Mouse (Mus musculus) limb, embryonic 12.5 days (tissue): ENCODE measurements at regions not wholly inside any gene's neighbourhood (a gene's known extent, or its start where the extent isn't known, plus 50 kb on each side); places are given as distances from the start of the nearest gene placed in this dataset.

ENCODE experiments used
- ATAC-seq: fragments of 200-750 bp; cut with Nextera tagmentation; 2 replicates; pipeline ENCODE4 v1.8.0; 2017; ENCODE audit warnings: low read depth, moderate TSS enrichment; ENCODE audit not compliant: insufficient number of reproducible peaks, insufficient read depth, low FRiP score, low TSS enrichment
- H3K27ac ChIP-seq: fragments of 300-500 bp; sonication (generic); 2 replicates; pipeline ENCODE4 v1.5.1; 2016; ENCODE audit warnings: mild to moderate bottlenecking, moderate library complexity
- H3K27me3 ChIP-seq: fragments of 300-500 bp; sonication (generic); 2 replicates; pipeline ENCODE4 v1.6.1; 2016; ENCODE audit warnings: mild to moderate bottlenecking, moderate library complexity
- H3K36me3 ChIP-seq: fragments of 300-500 bp; sonication (generic); 2 replicates; pipeline ENCODE4 v1.6.1; 2016; ENCODE audit warnings: mild to moderate bottlenecking, moderate library complexity
- H3K4me1 ChIP-seq: fragments of 300-500 bp; sonication (generic); replicated peaks from 2 replicates; pipeline ENCODE4 v1.6.1; 2016
- H3K4me2 ChIP-seq: fragments of 300-500 bp; sonication (generic); 2 replicates; pipeline ENCODE4 v1.6.1; 2016; ENCODE audit warnings: mild to moderate bottlenecking, moderate library complexity
- H3K4me3 ChIP-seq: fragments of 300-500 bp; sonication (generic); replicated peaks from 2 replicates; pipeline ENCODE4 v1.5.1; 2016; ENCODE audit warnings: mild to moderate bottlenecking
- H3K9ac ChIP-seq: fragments of 300-500 bp; sonication (generic); replicated peaks from 2 replicates; pipeline ENCODE4 v1.6.1; 2016; ENCODE audit warnings: mild to moderate bottlenecking, moderate library complexity
- H3K9me3 ChIP-seq: fragments of 300-500 bp; sonication (generic); 2 replicates; pipeline ENCODE4 v1.6.1; 2016; ENCODE audit warnings: mild to moderate bottlenecking, moderate library complexity
- WGBS: fragments of 180-500 bp; shearing (Covaris S2); methylation state at CpG from one replicate; pipeline ENCODE4 v1.1.7; 2016; 5-methylcytosine and 5-hydroxymethylcytosine counted together

- 88% methylated on average over 5 of the region's 5 CpGs for WGBS
- H3K9me3 ChIP-seq: no peaks in the 10 kb centered on the region
- H3K9ac ChIP-seq: no peak overlapping the region
- no peak overlapping the region for H3K27ac ChIP-seq
- no peaks in the 10 kb centered on the region for H3K27me3 ChIP-seq
- H3K4me1 ChIP-seq: no peaks in the 10 kb centered on the region
- ATAC-seq: no peak
- no peaks in the 10 kb centered on the region for H3K36me3 ChIP-seq
- H3K4me3 ChIP-seq: no peak overlapping the region
- no peak overlapping the region for H3K4me2 ChIP-seq
These were observed 64.6 kb upstream of the Krr1 start for GRCm38 (mm10) chr10:111907836-111908235.

DNA sequence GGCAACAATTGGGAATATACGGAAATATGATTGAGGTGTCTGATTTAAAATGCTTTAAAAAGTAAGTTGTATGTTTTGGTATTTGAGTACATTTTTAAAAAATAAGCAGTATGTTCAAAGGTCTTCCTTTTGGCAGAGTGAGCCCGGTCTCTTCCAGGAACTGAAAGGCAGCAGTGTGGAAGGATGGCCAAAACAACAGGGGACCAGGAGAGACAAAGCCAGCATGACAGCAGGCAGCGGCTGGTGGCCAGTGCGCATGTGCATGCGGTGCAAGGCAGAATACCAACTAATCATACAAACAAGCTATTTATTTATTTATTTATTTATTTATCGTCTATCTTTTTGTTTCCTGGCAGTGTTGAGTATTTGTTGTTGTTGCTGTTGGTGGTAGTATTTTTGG, 59.9 kb upstream of the Krr1 start:
- H3K27me3 ChIP-seq: no peaks in the 10 kb centered on the region
- H3K4me1 ChIP-seq: no peaks in the 10 kb centered on the region
- WGBS: 94% methylated on average over 6 of the region's 6 CpGs
- H3K9ac ChIP-seq: no peak overlapping the region
- ATAC-seq: no peak
- H3K36me3 ChIP-seq: no peaks in the 10 kb centered on the region
- H3K4me2 ChIP-seq: no peak overlapping the region
- H3K9me3 ChIP-seq: no peaks in the 10 kb centered on the region
- H3K27ac ChIP-seq: no peak overlapping the region
- no peak overlapping the region for H3K4me3 ChIP-seq

GRCm38 (mm10) chr10:111913066-111913785, 59.2 kb upstream of the Krr1 start:
- no peaks in the 10 kb centered on the region for H3K36me3 ChIP-seq
- no peak overlapping the region for H3K9ac ChIP-seq
- no peaks in the 10 kb centered on the region for H3K27me3 ChIP-seq
- WGBS: 86% methylated on average over 20 of the region's 20 CpGs
- no peaks in the 10 kb centered on the region for H3K4me1 ChIP-seq
- H3K27ac ChIP-seq: no peak overlapping the region
- no peak overlapping the region for H3K4me2 ChIP-seq
- H3K9me3 ChIP-seq: no peaks in the 10 kb centered on the region
- H3K4me3 ChIP-seq: no peak overlapping the region
- ATAC-seq: no peak

DNA sequence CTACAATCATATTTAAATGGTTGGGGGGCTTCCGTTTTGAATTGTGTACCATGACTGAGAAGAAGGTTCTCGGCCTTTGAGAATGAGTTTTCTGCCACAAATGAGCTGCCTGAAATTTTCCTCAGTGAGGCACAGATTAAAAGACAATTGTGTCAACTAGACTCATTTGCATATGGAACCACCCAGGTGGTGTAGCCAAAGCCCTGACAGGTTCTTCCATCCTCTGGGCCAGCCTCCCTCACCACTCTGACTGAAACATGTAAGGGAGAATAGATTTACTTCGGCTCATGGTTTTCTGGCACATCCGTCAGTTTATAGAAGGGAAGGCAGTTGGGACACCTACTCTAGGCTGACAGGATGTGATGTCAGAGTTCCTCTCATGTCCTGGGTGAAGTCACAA, 58.2 kb upstream of the Krr1 start:
- H3K9ac ChIP-seq: no peak overlapping the region
- no peak overlapping the region for H3K27ac ChIP-seq
- 90% methylated on average over 4 of the region's 4 CpGs for WGBS
- H3K4me3 ChIP-seq: no peak overlapping the region
- no peaks in the 10 kb centered on the region for H3K27me3 ChIP-seq
- no peaks in the 10 kb centered on the region for H3K36me3 ChIP-seq
- no peaks in the 10 kb centered on the region for H3K4me1 ChIP-seq
- H3K9me3 ChIP-seq: no peaks in the 10 kb centered on the region
- no peak for ATAC-seq
- H3K4me2 ChIP-seq: no peak overlapping the region

- H3K4me2 ChIP-seq: no peak overlapping the region
- no peak overlapping the region for H3K27ac ChIP-seq
- WGBS: 76% methylated on average over 3 of the region's 3 CpGs
- no peak for ATAC-seq
- H3K9me3 ChIP-seq: no peaks in the 10 kb centered on the region
- H3K4me3 ChIP-seq: no peak overlapping the region
- H3K4me1 ChIP-seq: 0 out of 2 replicates have a peak, but pooled peaks cover 4% of the 10 kb centered on the region
- no peaks in the 10 kb centered on the region for H3K36me3 ChIP-seq
- no peak overlapping the region for H3K9ac ChIP-seq
- H3K27me3 ChIP-seq: no peaks in the 10 kb centered on the region
These were observed 54.4 kb upstream of the Krr1 start for GRCm38 (mm10) chr10:111918071-111918507.

DNA sequence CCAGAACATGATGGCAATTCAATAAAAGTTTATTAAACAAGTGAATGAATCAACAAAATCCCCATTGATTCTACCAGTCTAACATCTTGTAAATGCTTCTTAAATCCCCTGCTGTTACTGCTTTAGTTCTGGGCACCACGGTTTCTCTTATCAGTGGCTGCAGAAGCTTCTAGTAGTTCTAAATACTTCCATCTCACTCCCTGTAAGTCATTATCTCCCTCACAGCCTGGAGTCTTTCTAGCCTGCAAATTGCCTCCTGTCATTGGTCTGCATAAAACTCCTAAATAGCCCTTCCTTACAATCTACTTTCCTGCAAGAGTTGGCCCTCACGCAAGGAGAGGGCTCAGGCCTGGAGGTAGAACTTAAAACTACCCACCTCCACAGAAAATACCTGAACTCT, 53.0 kb upstream of the Krr1 start:
- no peak overlapping the region for H3K9ac ChIP-seq
- no peak overlapping the region for H3K4me2 ChIP-seq
- no peaks in the 10 kb centered on the region for H3K27me3 ChIP-seq
- no peak for ATAC-seq
- peaks cover 13% of the 10 kb centered on the region for H3K4me1 ChIP-seq
- H3K9me3 ChIP-seq: no peaks in the 10 kb centered on the region
- no peak overlapping the region for H3K4me3 ChIP-seq
- no peaks in the 10 kb centered on the region for H3K36me3 ChIP-seq
- WGBS: 70% methylated on average over 2 of the region's 2 CpGs
- H3K27ac ChIP-seq: no peak overlapping the region

GRCm38 (mm10) chr10:111921492-111921891, 51.0 kb upstream of the Krr1 start:
- Histone ChIP-seq H3K27me3 (no peaks in the 10 kb centered on the region), H3K4me3 (no peak overlapping the region), H3K4me2 (no peak overlapping the region), H3K9ac (no peak overlapping the region), H3K36me3 (no peaks in the 10 kb centered on the region), H3K9me3 (no peaks in the 10 kb centered on the region), H3K4me1 (peaks cover 22% of the 10 kb centered on the region), H3K27ac (no peak overlapping the region)
- WGBS: 80% methylated on average over 9 of the region's 9 CpGs
- no peak for ATAC-seq
